ENCODE assay signal across 9 mouse cellular contexts in the genomic region with DNA sequence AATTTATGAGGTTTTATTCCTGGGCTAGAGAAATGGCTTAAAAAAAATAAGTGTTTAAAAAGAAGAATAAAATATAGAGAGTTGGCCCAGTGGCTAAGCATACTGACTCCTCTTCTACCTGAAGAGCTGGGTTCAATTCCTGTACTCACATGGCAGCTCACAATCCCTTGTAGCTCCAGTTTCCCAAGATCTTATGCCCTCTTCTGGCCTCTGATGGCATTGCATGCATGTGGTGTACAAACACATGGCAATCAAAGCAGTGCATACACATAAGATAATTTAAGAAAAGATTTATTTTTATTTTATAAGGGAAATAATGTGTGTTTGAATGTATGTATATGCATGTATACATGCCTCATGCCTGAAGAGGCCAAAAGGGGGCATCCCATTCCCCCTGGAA.
DNase-seq lines count a peak whose midpoint lies in the region; ATAC-seq and TF ChIP-seq lines count a peak whose summit lies in the region.
"Had no signal": no experiment of that assay in that cellular context is flagged by ENCODE, and none has a peak within 500 bp of the region (broad histone marks: within the 10 kb centered on the region; RNA-seq: fewer than 3 reads in every experiment).

No protein-coding gene starts in this region.

- TF ChIP-seq CTCF in forebrain, postnatal 0 days (IDR thresholded peaks at IDR 0.05; ENCODE audit: low read depth): peak; percentile 48
- no peak for TF ChIP-seq CTCF in embryonic fibroblast, embryonic 13.5 days (IDR thresholded peaks at IDR 0.05; ENCODE audit: borderline replicate concordance, insufficient read depth, low read length)

- DNase-seq in forebrain, postnatal 0 days: no peak
- no peak for DNase-seq in forebrain, embryonic 10.5 days (ENCODE audit: extremely low spot score, low spot score)
- peak; percentile 16 to 64 for DNase-seq in spleen, postnatal 4 days (ENCODE audit: low spot score in 2 of 2)
- no peak for DNase-seq in spleen, adult 12 weeks (ENCODE audit: low spot score)
- DNase-seq in thymus, postnatal 4 days: peak; percentile 62
- no peak for DNase-seq in frontal cortex, postnatal 25 days (ENCODE audit: low spot score in 2 of 2)
- no peak for DNase-seq in midbrain, embryonic 14.5 days

- no peak overlapping the region for H3K9ac ChIP-seq in forebrain, postnatal 0 days
- no peak overlapping the region for H3K9ac ChIP-seq in midbrain, embryonic 14.5 days (replicated peaks; ENCODE audit: low read length)

- no peaks in the 10 kb centered on the region for H3K27me3 ChIP-seq in forebrain, postnatal 0 days (ENCODE audit: insufficient read depth, low read length)
- H3K27me3 ChIP-seq in forebrain, embryonic 10.5 days (ENCODE audit: poor library complexity, severe bottlenecking): no peaks in the 10 kb centered on the region
- H3K27me3 ChIP-seq in midbrain, embryonic 14.5 days (ENCODE audit: control insufficient read depth, insufficient read depth, low read length): no peaks in the 10 kb centered on the region

- ATAC-seq in forebrain, postnatal 0 days: no peak
- no peak for ATAC-seq in midbrain, embryonic 14.5 days (ENCODE audit: low FRiP score, low TSS enrichment)

- no peak overlapping the region for H3K27ac ChIP-seq in forebrain, postnatal 0 days (ENCODE audit: low read depth, low read length)
- H3K27ac ChIP-seq in forebrain, embryonic 10.5 days: no peak overlapping the region
- 0 out of 2 replicates have a peak overlapping the region, but pooled peaks have one; percentile 1 for H3K27ac ChIP-seq in embryonic fibroblast, embryonic 13.5 days (ENCODE audit: insufficient read depth, low read length)
- H3K27ac ChIP-seq in midbrain, embryonic 14.5 days (replicated peaks; ENCODE audit: low read depth, low read length): no peak overlapping the region

- TF ChIP-seq POLR2A in embryonic fibroblast, embryonic 13.5 days (IDR thresholded peaks at IDR 0.05; ENCODE audit: low read depth, low read length): no peak

- H3K4me3 ChIP-seq in forebrain, postnatal 0 days (ENCODE audit: low read depth, low read length): no peak overlapping the region
- no peak overlapping the region for H3K4me3 ChIP-seq in forebrain, embryonic 10.5 days
- no peak overlapping the region for H3K4me3 ChIP-seq in embryonic fibroblast, embryonic 13.5 days (ENCODE audit: insufficient read depth, low read length)
- no peak overlapping the region for H3K4me3 ChIP-seq in midbrain, embryonic 14.5 days (replicated peaks; ENCODE audit: low read depth, low read length)
- H3K4me3 ChIP-seq: myocyte had no signal

- peaks cover 49% of the 10 kb centered on the region for H3K36me3 ChIP-seq in forebrain, postnatal 0 days (ENCODE audit: insufficient read depth)
- peaks cover 84% of the 10 kb centered on the region for H3K36me3 ChIP-seq in forebrain, embryonic 10.5 days (replicated peaks)
- H3K36me3 ChIP-seq in midbrain, embryonic 14.5 days (ENCODE audit: control insufficient read depth, insufficient read depth, low read length): peaks cover 44% of the 10 kb centered on the region

- H3K9me3 ChIP-seq in forebrain, postnatal 0 days (ENCODE audit: low read length): no peaks in the 10 kb centered on the region
- H3K9me3 ChIP-seq in forebrain, embryonic 10.5 days: no peaks in the 10 kb centered on the region
- H3K9me3 ChIP-seq in midbrain, embryonic 14.5 days (ENCODE audit: control insufficient read depth, low read length): no peaks in the 10 kb centered on the region

- H3K4me2 ChIP-seq in forebrain, postnatal 0 days (ENCODE audit: low read depth): no peak overlapping the region
- no peak overlapping the region for H3K4me2 ChIP-seq in midbrain, embryonic 14.5 days (ENCODE audit: low read length)

- no peaks in the 10 kb centered on the region for H3K4me1 ChIP-seq in forebrain, postnatal 0 days (ENCODE audit: insufficient read depth)
- peaks cover 20% of the 10 kb centered on the region for H3K4me1 ChIP-seq in forebrain, embryonic 10.5 days
- H3K4me1 ChIP-seq in embryonic fibroblast, embryonic 13.5 days (ENCODE audit: control insufficient read depth, insufficient read depth, low read length): no peaks in the 10 kb centered on the region
- H3K4me1 ChIP-seq in midbrain, embryonic 14.5 days (ENCODE audit: control insufficient read depth, insufficient read depth, low read length): peaks cover 14% of the 10 kb centered on the region

Comparison
In these comparisons a context has a peak if more than half of its experiments do, and no peak if none do; other contexts are left out.
1. DNase-seq: peak in spleen, postnatal 4 days (2 of 2) and thymus, postnatal 4 days (single experiment); none in forebrain, postnatal 0 days (single experiment), forebrain, embryonic 10.5 days (single experiment), spleen, adult 12 weeks (single experiment), frontal cortex, postnatal 25 days (0 of 2) and midbrain, embryonic 14.5 days (single experiment).